Mouse (Mus musculus): ENCODE data around the gene Krt8. TPM values are rescaled to one million over a fixed set of nuclear protein-coding genes. Genes with fewer than 3 reads are reported as not detected.

Krt8 gene
- total RNA-seq (2023): not detected

GRCm38 (mm10) chr15:102004189-102004588 lies at the start of gene Krt8:
Gene Krt8 (minus strand): TSS chr15:102004482.

GRCm38 (mm10) chr15:102028040-102028439 lies 23.8 kb upstream of the Krt8 start, which contains the start of gene Krt18:
Gene Krt18 (plus strand): TSS chr15:102028180.

DNA sequence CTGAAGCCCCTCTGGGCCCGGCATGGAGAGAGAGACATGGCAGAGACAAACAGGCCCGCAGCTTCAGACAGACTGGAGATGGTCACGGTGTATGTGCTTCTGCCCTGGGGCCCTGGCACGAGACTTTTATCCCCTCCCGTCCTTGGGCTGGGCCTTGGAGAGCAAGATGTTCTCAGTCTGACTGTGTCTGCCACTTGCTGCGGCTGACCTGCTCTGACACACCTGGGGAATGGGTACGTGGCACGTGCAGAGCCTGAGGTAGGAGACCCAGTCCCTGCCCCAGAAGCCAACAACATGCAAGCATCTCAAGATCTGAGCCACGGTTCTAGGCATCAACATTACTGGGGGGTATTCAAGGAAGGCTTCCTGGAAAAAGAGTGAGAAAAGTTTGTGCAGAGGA lies 50.1 kb downstream of the Krt8 start, which contains the start of gene Krt78:
Gene Krt78 (minus strand): TSS at position 101 of the 400 bp plus-strand sequence.

Other genes with a start within 250 kb of the Krt8 start
- gene Krt72, start 218.0 kb downstream of the Krt8 start, total RNA-seq (2023): not detected
- not detected for gene Krt73, start 202.1 kb downstream of the Krt8 start, total RNA-seq (2023)
- not detected for gene Krt2, start 186.3 kb downstream of the Krt8 start, total RNA-seq (2023)
- gene Krt1, start 153.7 kb downstream of the Krt8 start, total RNA-seq (2023): not detected
- gene Krt77, start 134.8 kb downstream of the Krt8 start, total RNA-seq (2023): not detected
- gene Krt76, start 111.6 kb downstream of the Krt8 start, total RNA-seq (2023): not detected
- not detected for gene Krt4, start 79.7 kb downstream of the Krt8 start, total RNA-seq (2023)
- gene Krt79, start 64.2 kb downstream of the Krt8 start, total RNA-seq (2023): not detected
- not detected for gene Krt78, start 50.2 kb downstream of the Krt8 start, total RNA-seq (2023)
- gene Krt18, start 23.7 kb upstream of the Krt8 start, total RNA-seq (2023): under 1 TPM; 0.46 to 0.94 TPM
- 100 to 1,000 TPM; 134 to 139 TPM for gene Eif4b, start 69.3 kb upstream of the Krt8 start, total RNA-seq (2023)
- under 1 TPM; 0.53 to 0.64 TPM for gene Tns2, start 95.9 kb upstream of the Krt8 start, total RNA-seq (2023)
- 10 to 100 TPM; 23.0 to 23.2 TPM for gene Spryd3, start 131.8 kb upstream of the Krt8 start, total RNA-seq (2023)
- gene Igfbp6, start 139.9 kb upstream of the Krt8 start, total RNA-seq (2023): under 1 TPM; 0.31 to 0.38 TPM
- 1 to 10 TPM; 1.6 to 1.8 TPM for gene Soat2, start 146.0 kb upstream of the Krt8 start, total RNA-seq (2023)
- 10 to 100 TPM; 74.2 to 76.8 TPM for gene Zfp740, start 198.8 kb upstream of the Krt8 start, total RNA-seq (2023)
- gene Csad, start 200.2 kb upstream of the Krt8 start, total RNA-seq (2023): 10 to 100 TPM; 16.8 to 20.8 TPM
- gene Itgb7, start 227.5 kb upstream of the Krt8 start, total RNA-seq (2023): 100 to 1,000 TPM; 220 to 236 TPM